Mouse (Mus musculus): Measurements from ENCODE around the gene Ccdc159. TPM values are rescaled to one million over a fixed set of nuclear protein-coding genes. Genes with fewer than 3 reads are reported as not detected.

Ccdc159 gene
- polyA plus RNA-seq (2014; fragmentation: Illumina TruSeq; extraction: RNeasy Lipid Tissue Mini Kit (QIAGEN cat#74804); ENCODE audit: low replicate concordance), result not detected

GRCm38 (mm10) chr9:21927208-21927753, at the start of gene Ccdc159, which contains the start of gene Tmem205:
TSS of gene Ccdc159 (plus strand) at chr9:21927471.
TSS of gene Tmem205 (minus strand) at chr9:21927556.

GRCm38 (mm10) chr9:21918035-21918592, 9.2 kb upstream of the Ccdc159 start, which contains the start of gene Rab3d:
TSS of gene Rab3d (minus strand) at chr9:21918192.

GRCm38 (mm10) chr9:21936692-21937570, 9.7 kb downstream of the Ccdc159 start, which contains the start of gene Plppr2:
TSS of gene Plppr2 (plus strand) at chr9:21937033.

GRCm38 (mm10) chr9:21955570-21956281, 28.5 kb downstream of the Ccdc159 start, which contains the start of gene Swsap1:
TSS of gene Swsap1 (plus strand) at chr9:21955755.

GRCm38 (mm10) chr9:21963417-21963816, 36.1 kb downstream of the Ccdc159 start, which contains the start of gene Epor:
TSS of gene Epor (minus strand) at chr9:21963506.

Other genes starting within 250 kb of the Ccdc159 start
- gene Ldlr, start 204.0 kb upstream of the Ccdc159 start, polyA plus RNA-seq (2014; fragmentation: Illumina TruSeq; extraction: RNeasy Lipid Tissue Mini Kit (QIAGEN cat#74804); ENCODE audit: low replicate concordance), result 8.7 TPM
- gene Spc24, start 167.2 kb upstream of the Ccdc159 start, polyA plus RNA-seq (2014; fragmentation: Illumina TruSeq; extraction: RNeasy Lipid Tissue Mini Kit (QIAGEN cat#74804); ENCODE audit: low replicate concordance), result 7.9 TPM
- gene Kank2, start 128.7 kb upstream of the Ccdc159 start, polyA plus RNA-seq (2014; fragmentation: Illumina TruSeq; extraction: RNeasy Lipid Tissue Mini Kit (QIAGEN cat#74804); ENCODE audit: low replicate concordance), result 2.1 TPM
- not detected for gene Angptl8, start 92.0 kb upstream of the Ccdc159 start, polyA plus RNA-seq (2014; fragmentation: Illumina TruSeq; extraction: RNeasy Lipid Tissue Mini Kit (QIAGEN cat#74804); ENCODE audit: low replicate concordance)
- gene Dock6, start 74.8 kb upstream of the Ccdc159 start, polyA plus RNA-seq (2014; fragmentation: Illumina TruSeq; extraction: RNeasy Lipid Tissue Mini Kit (QIAGEN cat#74804); ENCODE audit: low replicate concordance), result 2.5 TPM
- gene Rab3d, start 9.3 kb upstream of the Ccdc159 start, polyA plus RNA-seq (2014; fragmentation: Illumina TruSeq; extraction: RNeasy Lipid Tissue Mini Kit (QIAGEN cat#74804); ENCODE audit: low replicate concordance), result 2.6 TPM
- gene Tmem205, start 85 bp downstream of the Ccdc159 start, polyA plus RNA-seq (2014; fragmentation: Illumina TruSeq; extraction: RNeasy Lipid Tissue Mini Kit (QIAGEN cat#74804); ENCODE audit: low replicate concordance), result 0.67 TPM
- gene Plppr2, start 9.6 kb downstream of the Ccdc159 start, polyA plus RNA-seq (2014; fragmentation: Illumina TruSeq; extraction: RNeasy Lipid Tissue Mini Kit (QIAGEN cat#74804); ENCODE audit: low replicate concordance), result 0.15 TPM
- gene Swsap1, start 28.3 kb downstream of the Ccdc159 start, polyA plus RNA-seq (2014; fragmentation: Illumina TruSeq; extraction: RNeasy Lipid Tissue Mini Kit (QIAGEN cat#74804); ENCODE audit: low replicate concordance), result 2.8 TPM
- gene Epor, start 36.0 kb downstream of the Ccdc159 start, polyA plus RNA-seq (2014; fragmentation: Illumina TruSeq; extraction: RNeasy Lipid Tissue Mini Kit (QIAGEN cat#74804); ENCODE audit: low replicate concordance), result not detected
- not detected for gene Rgl3, start 62.0 kb downstream of the Ccdc159 start, polyA plus RNA-seq (2014; fragmentation: Illumina TruSeq; extraction: RNeasy Lipid Tissue Mini Kit (QIAGEN cat#74804); ENCODE audit: low replicate concordance)
- gene Ccdc151, start 75.2 kb downstream of the Ccdc159 start, polyA plus RNA-seq (2014; fragmentation: Illumina TruSeq; extraction: RNeasy Lipid Tissue Mini Kit (QIAGEN cat#74804); ENCODE audit: low replicate concordance), result not detected
- 4.0 TPM for gene Prkcsh, start 75.3 kb downstream of the Ccdc159 start, polyA plus RNA-seq (2014; fragmentation: Illumina TruSeq; extraction: RNeasy Lipid Tissue Mini Kit (QIAGEN cat#74804); ENCODE audit: low replicate concordance)
- 0.37 TPM for gene Elavl3, start 124.6 kb downstream of the Ccdc159 start, polyA plus RNA-seq (2014; fragmentation: Illumina TruSeq; extraction: RNeasy Lipid Tissue Mini Kit (QIAGEN cat#74804); ENCODE audit: low replicate concordance)
- gene Gm49318, start 143.8 kb downstream of the Ccdc159 start, polyA plus RNA-seq (2014; fragmentation: Illumina TruSeq; extraction: RNeasy Lipid Tissue Mini Kit (QIAGEN cat#74804); ENCODE audit: low replicate concordance), result not detected
- gene Zfp653, start 143.9 kb downstream of the Ccdc159 start, polyA plus RNA-seq (2014; fragmentation: Illumina TruSeq; extraction: RNeasy Lipid Tissue Mini Kit (QIAGEN cat#74804); ENCODE audit: low replicate concordance), result not detected
- gene Ecsit, start 158.0 kb downstream of the Ccdc159 start, polyA plus RNA-seq (2014; fragmentation: Illumina TruSeq; extraction: RNeasy Lipid Tissue Mini Kit (QIAGEN cat#74804); ENCODE audit: low replicate concordance), result 2.3 TPM
- 48.9 TPM for gene Cnn1, start 171.7 kb downstream of the Ccdc159 start, polyA plus RNA-seq (2014; fragmentation: Illumina TruSeq; extraction: RNeasy Lipid Tissue Mini Kit (QIAGEN cat#74804); ENCODE audit: low replicate concordance)
- 0.97 TPM for gene Elof1, start 189.7 kb downstream of the Ccdc159 start, polyA plus RNA-seq (2014; fragmentation: Illumina TruSeq; extraction: RNeasy Lipid Tissue Mini Kit (QIAGEN cat#74804); ENCODE audit: low replicate concordance)
- gene Acp5, start 208.2 kb downstream of the Ccdc159 start, polyA plus RNA-seq (2014; fragmentation: Illumina TruSeq; extraction: RNeasy Lipid Tissue Mini Kit (QIAGEN cat#74804); ENCODE audit: low replicate concordance), result 5.3 TPM
- gene Pigyl, start 229.4 kb downstream of the Ccdc159 start, polyA plus RNA-seq (2014; fragmentation: Illumina TruSeq; extraction: RNeasy Lipid Tissue Mini Kit (QIAGEN cat#74804); ENCODE audit: low replicate concordance), result not detected

Data from small intestine, adult 10 weeks (tissue).